Mouse (Mus musculus) gastrocnemius, adult 2 months (tissue): ENCODE measurements around the gene Tubg2. TPM values are rescaled to one million over a fixed set of nuclear protein-coding genes. Genes with fewer than 3 reads are reported as not detected.
A peak's percentile ranks its signal among the peaks of the same experiment; 100 is the strongest.

Experiments used
- DNase-seq: peaks from one replicate; pipeline ENCODE4 v3.0.0; 2022
- H3K27ac ChIP-seq: fragments of 200-600 bp; 2 replicates; pipeline ENCODE4 v1.8.1; 2022; ENCODE audit warnings: mild to moderate bottlenecking
- H3K4me3 ChIP-seq: fragments of 200-600 bp; 2 replicates; pipeline ENCODE4 v1.8.1; 2022; ENCODE audit warnings: mild to moderate bottlenecking, moderate library complexity
- CTCF ChIP-seq: fragments of 200-600 bp; IDR thresholded peaks from 2 replicates; pipeline ENCODE4 v1.8.1; 2022; ENCODE audit warnings: antibody characterized with exemption, mild to moderate bottlenecking, moderate library complexity
- intact Hi-C: fragments of 180-260 bp; cut with DNase I; formaldehyde crosslinking; loops from one replicate; pipeline ENCODE4 v1.15.1; 2025
- total RNA-seq, 2 experiments: library from RNA; stranded (reverse); gene quantifications; 2 replicates each; pipeline ENCODE4 v1.2.3; 2021

Tubg2 gene
- total RNA-seq, 2 experiments from 2014 or later, result 2.4 to 3.6 TPM

DNA sequence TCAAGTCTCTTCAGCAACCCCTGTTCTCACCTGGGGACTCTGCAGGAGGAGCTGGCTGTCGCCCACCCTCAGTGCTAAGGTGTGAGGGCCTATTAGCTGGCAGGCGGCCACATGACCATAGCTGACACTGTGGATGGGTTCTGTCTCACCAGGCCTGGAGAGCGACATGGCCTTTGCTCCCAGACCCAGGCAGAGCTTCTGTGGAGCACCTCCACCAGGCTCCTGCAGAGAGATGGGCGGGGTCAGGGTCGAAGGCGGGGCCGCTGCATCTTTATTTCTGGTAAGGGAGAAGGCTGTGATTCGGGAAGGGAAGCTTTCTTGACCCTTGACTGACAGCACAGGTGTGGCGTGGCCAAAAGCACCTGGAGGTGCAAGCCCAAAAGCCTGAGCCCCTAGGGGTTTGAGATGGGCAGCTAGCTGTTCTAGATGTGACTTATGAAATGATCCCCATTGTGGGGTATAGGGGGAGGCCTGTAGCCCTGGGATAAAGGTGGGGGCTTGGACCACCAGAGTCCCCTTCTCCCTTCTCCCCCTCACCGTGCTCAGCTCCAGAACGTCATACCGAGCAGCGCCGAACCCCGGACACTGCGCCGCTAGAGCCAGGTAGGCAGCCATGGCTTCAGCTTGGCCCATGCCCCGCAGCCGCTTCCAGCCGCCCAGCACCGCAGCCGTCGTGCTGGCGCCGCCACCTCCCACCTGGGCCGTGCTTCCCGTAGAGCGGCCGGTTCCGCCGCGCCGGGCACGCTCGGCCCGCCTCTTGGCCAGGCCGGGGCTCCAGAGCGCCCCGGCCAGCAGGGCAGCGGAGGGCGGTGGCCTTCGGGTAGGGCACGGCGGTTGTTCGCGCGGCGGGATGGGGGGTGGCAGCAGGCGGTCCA lies 8.0 kb downstream of the Tubg2 start:
- peak overlapping the region; percentile 28 for H3K4me3 ChIP-seq
- H3K27ac ChIP-seq, result peak overlapping the region; percentile 86
- TF ChIP-seq CTCF, result no peak

DNA sequence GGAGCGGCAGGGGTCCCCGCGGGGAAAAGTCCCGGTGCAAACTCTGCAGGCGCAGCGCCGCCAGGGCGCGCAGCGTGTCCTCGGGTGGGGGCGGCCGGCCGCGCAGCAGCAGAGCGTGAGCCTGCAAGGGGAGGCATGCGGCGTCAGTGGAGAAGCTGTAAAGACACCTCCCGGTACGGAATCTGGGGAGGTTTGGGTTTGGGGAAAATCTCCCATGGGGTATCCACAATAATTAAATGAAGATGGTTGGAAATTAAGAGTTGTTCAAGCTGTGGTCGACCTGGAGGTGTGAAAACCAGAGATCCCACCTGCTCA lies 8.6 kb downstream of the Tubg2 start:
- intact Hi-C loops, result no loop called here
- DNase-seq, result no peak
- no peak overlapping the region; the same call in 1 of the 2 replicates for H3K4me3 ChIP-seq
- peak overlapping the region; percentile 86 for H3K27ac ChIP-seq
- TF ChIP-seq CTCF, result no peak

More for the DNA sequence above, 8.0 kb downstream of the Tubg2 start:
- intact Hi-C loops, result no loop called here
- DNase-seq, result peak; percentile 57

DNA sequence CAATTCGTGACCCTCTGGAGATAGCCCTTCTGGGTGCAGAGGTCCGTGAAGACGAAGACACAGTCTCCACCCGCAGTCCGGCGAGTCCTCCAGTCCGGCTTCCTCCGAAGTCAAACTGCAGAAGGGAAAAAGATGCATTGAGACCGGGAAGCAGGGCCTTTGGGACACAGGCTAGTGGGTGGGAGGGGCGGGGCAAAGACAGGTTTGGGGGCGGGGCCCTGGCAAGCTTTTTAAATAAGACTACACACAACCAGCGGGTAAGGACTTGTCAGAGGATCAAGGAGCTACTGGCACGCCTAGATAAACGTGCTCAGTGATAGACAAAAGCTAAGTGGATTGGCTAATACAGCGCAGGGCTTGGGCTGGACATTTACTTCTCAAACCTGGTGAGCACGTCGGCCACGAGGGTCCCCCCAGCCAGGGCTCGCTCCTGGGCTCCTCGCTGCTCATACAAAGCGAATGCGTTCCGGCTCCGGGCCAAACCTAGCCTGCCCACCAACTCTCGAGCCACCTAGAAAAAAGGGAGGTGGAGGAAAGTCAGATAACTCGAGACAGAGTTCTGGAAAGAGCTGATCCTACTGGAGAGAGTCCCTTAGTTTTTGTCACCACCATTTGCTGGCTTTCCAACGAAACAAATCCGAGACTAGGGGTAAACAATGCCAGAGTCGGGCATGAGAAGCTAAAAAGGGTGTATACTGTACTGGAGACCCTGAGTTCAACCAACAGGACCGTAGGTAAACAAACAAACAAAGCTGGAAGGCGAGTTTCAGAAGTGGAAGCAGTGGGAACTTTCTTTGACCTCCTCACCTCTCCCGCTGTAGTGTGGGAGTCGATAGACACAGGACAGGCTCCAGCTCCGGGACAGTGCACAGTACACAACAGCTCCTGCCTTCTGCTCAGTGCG lies 9.2 kb downstream of the Tubg2 start:
- no peak overlapping the region for H3K4me3 ChIP-seq
- DNase-seq, result no peak
- intact Hi-C loops, result no loop called here
- H3K27ac ChIP-seq, result peak overlapping the region; percentile 86
- TF ChIP-seq CTCF, result no peak

DNA sequence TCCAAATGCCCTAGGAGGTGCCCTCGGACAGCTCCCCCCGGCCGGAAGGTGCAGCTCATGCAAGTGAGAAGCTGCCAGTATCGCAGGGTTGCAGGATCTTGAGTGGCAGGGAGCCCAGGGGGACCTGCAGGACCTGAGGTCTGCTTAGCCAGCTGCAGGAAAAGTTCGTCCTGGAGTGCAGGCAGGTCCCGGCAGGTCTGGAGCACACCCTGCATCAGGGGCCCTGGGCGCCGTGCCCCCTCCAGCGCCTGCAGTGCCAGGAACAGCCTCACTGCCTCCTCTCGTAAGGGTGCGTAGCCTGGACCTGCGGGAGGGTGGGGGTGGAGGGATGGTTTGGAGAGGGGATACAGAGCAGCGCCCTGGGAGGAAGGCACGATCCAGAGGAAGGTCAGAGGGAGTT lies 10.7 kb downstream of the Tubg2 start:
- no peak for DNase-seq
- intact Hi-C loops, result no loop called here
- no peak for TF ChIP-seq CTCF

DNA sequence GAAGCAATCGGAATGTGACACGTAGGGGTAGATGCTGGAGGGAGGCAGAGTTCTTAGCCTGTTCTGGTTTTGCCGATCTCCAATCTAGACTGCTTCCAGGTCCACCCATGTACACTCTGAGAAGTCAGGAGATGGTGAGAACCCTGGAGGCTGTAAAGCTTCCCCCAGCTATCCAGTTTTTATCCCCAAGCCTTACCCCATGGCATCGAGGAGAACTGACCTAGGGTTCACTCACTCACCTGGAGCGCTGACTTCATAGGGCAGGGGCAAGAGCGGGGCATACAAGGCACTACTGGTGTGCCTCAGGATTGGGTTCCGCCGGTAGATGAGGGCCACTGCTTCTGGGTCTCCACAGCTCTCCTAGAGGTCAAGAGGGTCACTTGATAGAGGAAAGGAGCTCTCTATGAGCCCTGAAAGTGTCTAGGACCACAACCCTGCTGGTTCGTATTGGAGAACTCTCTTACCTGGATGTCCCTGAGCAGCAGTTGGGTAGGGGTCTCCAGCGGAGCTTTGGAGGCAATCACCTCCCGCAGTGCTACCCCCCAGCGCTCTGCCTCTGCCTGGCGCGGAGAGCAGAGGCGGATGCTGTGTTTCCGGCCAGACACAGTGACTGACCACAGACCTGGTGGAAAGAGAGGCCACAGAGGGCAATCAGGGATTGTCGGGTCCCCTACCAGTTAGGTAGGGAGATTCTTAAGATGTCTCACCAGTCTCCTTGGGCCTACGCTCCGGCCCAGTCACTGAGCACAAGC lies 11.7 kb downstream of the Tubg2 start:
- peak overlapping the region; percentile 89; the same call in 1 of the 2 replicates for H3K4me3 ChIP-seq
- intact Hi-C loops, result no loop called here
- DNase-seq, result no peak
- TF ChIP-seq CTCF, result no peak
- H3K27ac ChIP-seq, result peak overlapping the region; percentile 99

More for the DNA sequence above, 10.7 kb downstream of the Tubg2 start:
- H3K4me3 ChIP-seq, result no peak overlapping the region
- peak overlapping the region; percentile 99 for H3K27ac ChIP-seq

DNA sequence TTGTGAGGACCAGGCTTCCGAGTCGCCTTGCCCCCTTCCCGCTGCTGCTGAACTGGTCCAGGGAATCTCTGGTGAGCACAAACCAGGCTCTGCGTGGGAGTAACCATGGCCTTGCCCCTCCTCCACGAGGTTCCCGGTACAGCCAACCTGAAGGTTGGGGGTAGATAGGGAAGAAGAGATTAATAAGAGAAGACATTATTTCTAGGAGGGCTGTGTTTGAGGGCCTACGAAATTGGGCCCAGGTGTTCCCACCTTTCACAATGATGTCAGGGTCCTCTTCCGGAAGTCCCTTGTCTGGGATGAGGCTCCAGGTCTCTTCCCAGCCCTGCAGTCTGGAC lies 12.2 kb downstream of the Tubg2 start:
- H3K4me3 ChIP-seq, result peak overlapping the region; percentile 89
- H3K27ac ChIP-seq, result peak overlapping the region; percentile 99
- TF ChIP-seq CTCF, result no peak
- intact Hi-C loops, result loop anchor here (2.0 kb wide), 1 partner anchor 37 kb away; no protein-coding TSS in a partner anchor
- DNase-seq, result no peak

DNA sequence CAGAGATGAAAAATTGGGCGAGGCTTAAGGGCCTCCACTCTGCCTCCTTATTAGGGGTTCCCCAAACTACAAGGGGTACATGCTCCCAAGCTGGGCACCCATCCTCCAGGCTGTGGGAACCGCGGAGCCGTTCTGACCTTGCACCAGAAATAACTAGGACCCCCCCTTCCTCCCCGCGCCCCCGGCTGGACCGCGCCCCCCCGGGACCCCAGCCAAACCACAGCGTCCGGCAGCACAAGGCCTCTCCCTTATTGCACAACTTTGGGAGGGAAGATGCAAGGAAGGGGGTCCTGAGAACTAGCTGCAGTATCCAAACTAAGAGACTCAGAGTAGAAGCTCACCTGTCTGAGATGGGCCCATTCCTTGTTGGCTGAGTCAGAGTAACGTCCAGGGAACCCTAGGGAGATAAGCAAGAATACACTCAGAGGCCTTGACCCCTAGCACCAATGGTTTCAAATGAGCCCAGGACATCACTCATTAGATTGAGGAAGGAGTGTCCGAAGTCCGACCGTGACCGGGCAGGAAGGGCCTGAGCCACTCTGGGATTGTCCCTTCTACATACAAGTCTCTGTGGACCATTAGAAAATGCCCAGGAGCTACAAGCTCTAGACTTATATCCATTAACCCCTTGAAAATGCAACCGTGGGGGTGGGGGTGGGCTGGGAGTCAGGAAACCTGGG lies 12.7 kb downstream of the Tubg2 start:
- Histone ChIP-seq H3K27ac (peak overlapping the region; percentile 99), H3K4me3 (peak overlapping the region; percentile 89)
- intact Hi-C loops, result loop anchor here (2.0 kb wide), 1 partner anchor 38 kb away; no protein-coding TSS in a partner anchor
- TF ChIP-seq CTCF, result no peak
- DNase-seq, result peak; percentile 79

DNA sequence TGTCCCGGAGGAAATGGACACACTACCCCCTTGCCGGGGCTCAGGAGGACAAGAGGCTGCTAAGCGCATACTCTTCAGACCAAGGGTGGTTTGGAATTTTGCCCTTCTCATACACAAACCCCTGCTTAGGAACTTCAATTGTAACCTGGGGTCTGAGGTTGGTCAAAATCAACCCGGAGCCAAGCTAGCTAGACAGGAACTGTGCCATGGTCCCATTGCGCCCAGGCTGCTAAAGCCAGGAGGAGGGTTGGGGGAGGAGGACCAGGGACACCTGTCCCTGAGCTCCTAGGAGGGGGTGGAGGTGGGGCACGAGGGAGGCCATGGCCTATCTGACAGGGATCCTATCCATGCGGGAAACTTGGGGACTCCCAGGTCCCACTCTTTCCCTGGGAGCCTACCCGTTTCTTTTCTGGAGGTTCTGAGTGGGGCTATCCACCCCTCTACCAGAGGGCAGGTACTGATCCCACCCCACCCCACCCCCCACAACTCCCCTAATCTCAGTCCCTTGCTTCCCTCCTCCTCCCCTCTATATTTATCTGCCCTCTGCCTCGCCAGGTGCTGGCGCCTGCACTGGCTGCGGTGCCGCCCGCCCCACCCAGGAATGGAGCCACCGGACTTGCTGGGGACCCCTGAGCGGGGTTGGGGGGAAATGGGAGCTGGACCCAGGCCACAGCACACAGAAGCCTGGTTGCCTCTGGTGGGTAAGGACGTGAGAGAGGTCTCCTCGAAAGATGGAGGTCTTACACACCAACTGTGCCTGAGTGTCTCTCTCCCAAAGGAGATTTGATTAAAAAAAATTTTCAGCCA lies 13.8 kb downstream of the Tubg2 start:
- peak; percentile 82 for DNase-seq
- peak overlapping the region; percentile 89 for H3K4me3 ChIP-seq
- no peak for TF ChIP-seq CTCF
- H3K27ac ChIP-seq, result peak overlapping the region; percentile 99
- intact Hi-C loops, result loop anchor here (2.0 to 5.0 kb wide), 2 partner anchors 39 to 187 kb away; no protein-coding TSS in a partner anchor

DNA sequence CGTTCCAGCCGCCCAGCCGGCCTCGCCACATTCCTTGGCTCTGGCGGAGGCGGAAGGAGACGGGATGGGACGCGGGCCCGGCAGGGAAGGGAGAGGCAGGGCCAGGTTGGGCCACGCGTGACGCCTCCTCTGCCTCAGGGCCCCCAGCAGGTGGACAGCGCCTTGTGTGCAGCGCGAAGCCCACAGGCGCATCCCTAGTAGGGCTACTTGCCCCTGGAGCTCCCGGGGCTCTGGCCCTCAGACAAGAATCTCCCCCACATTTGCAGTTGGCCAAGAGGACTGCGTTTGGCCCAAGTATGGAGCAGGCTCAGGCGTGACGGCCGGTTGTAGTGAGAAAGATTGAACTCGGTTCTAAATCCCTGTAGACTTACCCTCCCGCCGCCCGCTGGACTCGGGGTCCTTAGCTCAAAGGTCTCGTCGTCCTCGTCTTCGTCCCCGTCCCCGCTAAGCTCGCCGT lies 14.7 kb downstream of the Tubg2 start, which contains the start of gene Cntnap1:
Cntnap1 (plus strand) TSS at position 170 of the 457 bp plus-strand sequence.
- TF ChIP-seq CTCF, result no peak
- peak; percentile 93 for DNase-seq
- intact Hi-C loops, result loop anchor here (5.0 kb wide), 1 partner anchor 188 kb away; no protein-coding TSS in a partner anchor
- Histone ChIP-seq H3K4me3 (peak within 1 kb of the TSS; percentile 89), H3K27ac (peak within 1 kb of the TSS; percentile 99)

DNA sequence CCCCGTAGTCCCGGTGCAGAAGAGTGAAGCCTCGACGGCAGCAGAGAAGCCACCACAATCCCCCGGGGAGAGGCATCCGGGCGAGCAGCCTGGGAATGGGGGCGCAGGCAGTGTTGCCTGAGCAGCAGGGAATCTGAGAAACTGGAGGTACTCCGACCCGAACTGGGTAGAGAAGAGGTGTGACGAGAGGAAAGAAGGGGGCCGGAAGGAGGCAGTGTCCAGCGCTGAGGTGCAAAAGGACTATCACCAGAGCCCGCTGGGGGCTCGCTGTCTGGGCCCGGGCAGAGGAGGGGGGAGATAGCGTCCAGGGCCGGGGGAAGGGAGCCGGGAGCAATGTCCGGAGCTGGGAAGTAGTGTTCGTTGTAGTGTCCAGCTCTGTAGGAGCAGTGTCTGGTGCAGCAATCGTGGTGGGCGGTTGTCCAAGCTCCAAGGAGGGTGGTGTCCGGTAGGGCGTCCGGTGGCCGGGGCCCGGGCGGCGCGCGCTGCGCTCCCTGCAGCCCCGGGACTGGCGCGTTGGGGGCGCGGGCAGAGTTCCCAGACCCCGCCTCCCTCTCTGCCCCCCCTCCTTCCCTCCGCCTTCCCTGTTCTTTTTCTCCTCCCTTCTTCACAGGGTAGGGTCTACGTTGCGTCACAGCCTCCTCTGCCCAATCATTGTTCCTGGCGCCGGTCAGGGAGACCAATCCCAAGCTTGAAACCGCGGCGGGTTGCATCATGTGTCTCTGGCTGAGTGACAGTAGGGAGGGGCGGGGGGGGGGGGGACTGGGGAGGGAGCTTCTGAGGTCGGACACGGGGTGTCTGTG lies 15.3 kb downstream of the Tubg2 start, which contains the start of gene Plekhh3:
Plekhh3 (minus strand) TSS at position 541 of the 800 bp plus-strand sequence.
- TF ChIP-seq CTCF, result peak; percentile 23
- Histone ChIP-seq H3K27ac (peak within 1 kb of the TSS; percentile 99), H3K4me3 (peak within 1 kb of the TSS; percentile 89)
- intact Hi-C loops, result loop anchor here (5.0 kb wide), 1 partner anchor 189 kb away; no protein-coding TSS in a partner anchor
- peak; percentile 97 for DNase-seq
